Mouse (Mus musculus) intestine, embryonic 14.5 days (tissue): ENCODE data around the gene Npm3. TPM values are rescaled to one million over a fixed set of nuclear protein-coding genes. Genes with fewer than 3 reads are reported as not detected.

Source experiments
- polyA plus RNA-seq: library from polyadenylated mRNA; unstranded; fragments of >200 nt; fragmentation: Nextera tagmentation; extraction: Ambion mirVana; gene quantifications from 2 replicates; pipeline ENCODE4 v1.2.1, GENCODE M21; 2014

Npm3 gene
- polyA plus RNA-seq, 1 experiment from 2014 or later, result 16.3 TPM

Other genes with a start within 250 kb of the Npm3 start
- gene Poll, start 189.1 kb downstream of the Npm3 start, polyA plus RNA-seq, result 13.5 and 14.3 TPM in 2 replicates
- 41.8 and 44.0 TPM in 2 replicates for gene Gm17018, start 189.0 kb downstream of the Npm3 start, polyA plus RNA-seq
- 5.2 and 6.1 TPM in 2 replicates for gene Fbxw4, start 89.3 kb downstream of the Npm3 start, polyA plus RNA-seq
- not detected in 2 replicates for gene Fgf8, start 6.7 kb downstream of the Npm3 start, polyA plus RNA-seq
- 55.0 and 58.9 TPM in 2 replicates for gene Mgea5, start 34.2 kb upstream of the Npm3 start, polyA plus RNA-seq
- gene Kcnip2, start 66.5 kb upstream of the Npm3 start, polyA plus RNA-seq, result 1.3 and 1.6 TPM in 2 replicates
- 15.0 and 16.6 TPM in 2 replicates for gene Armh3, start 248.9 kb upstream of the Npm3 start, polyA plus RNA-seq